ENCODE assay signal across 9 mouse cellular contexts in the genomic region with DNA sequence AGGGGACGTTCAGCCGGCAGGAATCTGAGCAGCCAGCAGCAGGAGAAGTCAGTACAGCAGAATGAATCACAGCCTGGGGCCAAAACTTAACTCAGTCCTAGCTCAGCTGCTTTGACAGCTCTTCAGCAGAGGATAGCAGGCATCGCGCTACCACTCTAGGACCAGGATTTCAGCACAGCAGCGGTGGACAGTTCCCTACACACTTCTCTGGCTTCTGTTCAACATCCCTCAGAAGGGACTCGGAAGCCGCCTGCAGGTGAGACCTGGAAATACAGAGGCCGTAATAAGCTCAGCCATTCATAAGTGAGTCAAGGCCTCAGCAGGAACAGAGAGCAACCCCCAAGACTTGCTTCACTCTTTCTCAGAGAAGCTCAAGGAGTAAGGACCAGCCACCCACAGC.
DNase-seq lines count a peak whose midpoint lies in the region; ATAC-seq and TF ChIP-seq lines count a peak whose summit lies in the region.
"Had no signal": no experiment of that assay in that cellular context is flagged by ENCODE, and none has a peak within 500 bp of the region (broad histone marks: within the 10 kb centered on the region; RNA-seq: fewer than 3 reads in every experiment).

No protein-coding gene starts in this region.

- TF ChIP-seq CTCF in hindbrain, postnatal 0 days (IDR thresholded peaks at IDR 0.05; ENCODE audit: low read depth), result peak; percentile 83

- H3K4me2 ChIP-seq in hindbrain, embryonic 12.5 days (replicated peaks), result no peak overlapping the region
- H3K4me2 ChIP-seq in hindbrain, postnatal 0 days (ENCODE audit: low read depth, low read length), result no peak overlapping the region
- H3K4me2 ChIP-seq in neural tube, embryonic 14.5 days (ENCODE audit: low read depth, low read length), result no peak overlapping the region
- H3K4me2 ChIP-seq: neural tube, embryonic 13.5 days had no signal

- 10% methylated on average over 8 of the region's 8 CpGs for WGBS in hindbrain, embryonic 10.5 days
- WGBS in hindbrain, embryonic 12.5 days, result 3% methylated on average over 8 of the region's 8 CpGs
- WGBS in hindbrain, postnatal 0 days, result 9% methylated on average over 8 of the region's 8 CpGs
- 9% methylated on average over 8 of the region's 8 CpGs for WGBS in limb, embryonic 10.5 days
- WGBS in neural tube, embryonic 14.5 days, result 4% methylated on average over 8 of the region's 8 CpGs

- H3K4me3 ChIP-seq in hindbrain, embryonic 10.5 days, result no peak overlapping the region
- no peak overlapping the region for H3K4me3 ChIP-seq in hindbrain, embryonic 12.5 days
- no peak overlapping the region for H3K4me3 ChIP-seq in hindbrain, postnatal 0 days (ENCODE audit: low read length)
- H3K4me3 ChIP-seq in limb, embryonic 10.5 days, result no peak overlapping the region
- no peak overlapping the region for H3K4me3 ChIP-seq in neural tube, embryonic 14.5 days (ENCODE audit: low read depth, low read length)
- H3K4me3 ChIP-seq: neural tube, embryonic 13.5 days had no signal

- DNase-seq in hindbrain, embryonic 10.5 days (ENCODE audit: low spot score), result peak; percentile 81
- peak; percentile 53 for DNase-seq in c-Kit-positive CD71-positive TER-119-positive erythroid progenitor cells, embryonic 14.5 days (ENCODE audit: low spot score)
- DNase-seq in forelimb bud, embryonic 11.5 days (ENCODE audit: low read depth, low spot score), result peak; percentile 93
- DNase-seq in hindbrain, postnatal 0 days (ENCODE audit: low spot score), result peak; percentile 87
- DNase-seq in limb, embryonic 10.5 days (ENCODE audit: low spot score), result peak; percentile 88
- DNase-seq in thymus, adult 18-20 months, result peak; percentile 46

- H3K36me3 ChIP-seq in hindbrain, embryonic 10.5 days, result no peaks in the 10 kb centered on the region
- no peaks in the 10 kb centered on the region for H3K36me3 ChIP-seq in hindbrain, embryonic 12.5 days
- no peaks in the 10 kb centered on the region for H3K36me3 ChIP-seq in hindbrain, postnatal 0 days (ENCODE audit: insufficient read depth, low read length)
- H3K36me3 ChIP-seq in limb, embryonic 10.5 days, result no peaks in the 10 kb centered on the region
- no peaks in the 10 kb centered on the region for H3K36me3 ChIP-seq in neural tube, embryonic 14.5 days (ENCODE audit: control insufficient read depth, insufficient read depth, low read length)
- H3K36me3 ChIP-seq: neural tube, embryonic 13.5 days had no signal

- no peak overlapping the region for H3K9ac ChIP-seq in hindbrain, embryonic 12.5 days
- H3K9ac ChIP-seq in hindbrain, postnatal 0 days (replicated peaks; ENCODE audit: low read length), result no peak overlapping the region
- no peak overlapping the region for H3K9ac ChIP-seq in neural tube, embryonic 14.5 days (replicated peaks; ENCODE audit: low read depth, low read length)
- H3K9ac ChIP-seq: neural tube, embryonic 13.5 days had no signal

- no peaks in the 10 kb centered on the region for H3K4me1 ChIP-seq in hindbrain, embryonic 10.5 days (replicated peaks)
- no peaks in the 10 kb centered on the region for H3K4me1 ChIP-seq in hindbrain, embryonic 12.5 days
- no peaks in the 10 kb centered on the region for H3K4me1 ChIP-seq in hindbrain, postnatal 0 days (ENCODE audit: insufficient read depth, low read length)
- no peaks in the 10 kb centered on the region for H3K4me1 ChIP-seq in limb, embryonic 10.5 days
- H3K4me1 ChIP-seq in neural tube, embryonic 14.5 days (ENCODE audit: control insufficient read depth, insufficient read depth, low read length), result no peaks in the 10 kb centered on the region

- no peaks in the 10 kb centered on the region for H3K9me3 ChIP-seq in hindbrain, embryonic 10.5 days
- no peaks in the 10 kb centered on the region for H3K9me3 ChIP-seq in hindbrain, embryonic 12.5 days (replicated peaks)
- no peaks in the 10 kb centered on the region for H3K9me3 ChIP-seq in hindbrain, postnatal 0 days (ENCODE audit: low read length)
- H3K9me3 ChIP-seq in limb, embryonic 10.5 days (replicated peaks), result no peaks in the 10 kb centered on the region
- no peaks in the 10 kb centered on the region for H3K9me3 ChIP-seq in neural tube, embryonic 14.5 days (ENCODE audit: control insufficient read depth, low read length)
- H3K9me3 ChIP-seq: neural tube, embryonic 13.5 days had no signal

- ATAC-seq in hindbrain, embryonic 12.5 days (ENCODE audit: low FRiP score), result no peak
- ATAC-seq in hindbrain, postnatal 0 days, result peak; percentile 62
- peak; percentile 38; the same call in 1 of the 2 replicates for ATAC-seq in neural tube, embryonic 14.5 days (ENCODE audit: low read depth)

- H3K27me3 ChIP-seq in hindbrain, embryonic 10.5 days (ENCODE audit: insufficient read depth, poor library complexity, severe bottlenecking), result no peaks in the 10 kb centered on the region
- H3K27me3 ChIP-seq in hindbrain, embryonic 12.5 days, result no peaks in the 10 kb centered on the region
- no peaks in the 10 kb centered on the region for H3K27me3 ChIP-seq in hindbrain, postnatal 0 days (ENCODE audit: insufficient read depth, low read length)
- no peaks in the 10 kb centered on the region for H3K27me3 ChIP-seq in limb, embryonic 10.5 days (ENCODE audit: low read depth, poor library complexity, severe bottlenecking)
- no peaks in the 10 kb centered on the region for H3K27me3 ChIP-seq in neural tube, embryonic 14.5 days (ENCODE audit: control insufficient read depth, insufficient read depth, low read length)

- no peak overlapping the region for H3K27ac ChIP-seq in hindbrain, embryonic 10.5 days
- H3K27ac ChIP-seq in hindbrain, embryonic 12.5 days, result no peak overlapping the region
- H3K27ac ChIP-seq in hindbrain, postnatal 0 days, result no peak overlapping the region
- no peak overlapping the region for H3K27ac ChIP-seq in limb, embryonic 10.5 days
- no peak overlapping the region for H3K27ac ChIP-seq in neural tube, embryonic 14.5 days (ENCODE audit: low read depth, low read length)
- H3K27ac ChIP-seq: neural tube, embryonic 13.5 days had no signal
